Mouse (Mus musculus) megakaryocyte progenitor cell, adult 5-6 weeks (primary cell): ENCODE data around the gene Podn. TPM values are rescaled to one million over a fixed set of nuclear protein-coding genes. Genes with fewer than 3 reads are reported as not detected.
"Not testable (repeated sequence)": the region's sequence is repeated elsewhere in the genome, so short reads cannot be mapped to it uniquely, and the experiment has no call there.

Experiments used
- ATAC-seq: replicated peaks from 2 replicates; pipeline ENCODE4 v1.8.0; 2016; ENCODE audit warnings: mild to moderate bottlenecking, moderate TSS enrichment, inconsistent platforms; ENCODE audit not compliant: poor library complexity
- total RNA-seq, 2 experiments: library from RNA; stranded (forward) in 1 of 2; stranded (reverse) in 1 of 2; fragments of 157-497, 149-512 nt in 1 of 2; fragments of 200-1000 nt in 1 of 2; gene quantifications; 2 replicates each; pipeline versions ENCODE4 v1.2.3 to v1.2.4; 2015 to 2017

Podn gene
- total RNA-seq, 2 experiments from 2014 or later: 0.44 TPM; not detected in 1

DNA sequence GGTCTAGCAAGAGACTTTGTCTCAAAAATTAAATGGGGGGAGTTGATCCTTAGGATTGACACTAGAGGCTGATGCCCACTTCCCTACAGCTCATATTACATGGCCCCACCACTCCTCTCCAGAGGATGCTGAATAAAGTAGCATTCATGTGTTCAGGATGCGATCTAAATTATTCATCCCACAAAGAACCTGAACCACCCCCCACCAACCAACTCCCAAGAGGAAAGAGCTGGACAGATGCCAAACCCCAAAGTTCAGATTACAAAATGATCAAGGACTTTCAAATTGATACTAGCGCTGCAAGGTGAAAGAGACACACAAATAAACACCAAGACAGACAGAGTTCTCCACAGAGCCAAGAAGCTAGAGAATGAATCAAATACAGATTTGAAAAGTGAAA lies 16.5 kb downstream of the Podn start:
- no peak for ATAC-seq

DNA sequence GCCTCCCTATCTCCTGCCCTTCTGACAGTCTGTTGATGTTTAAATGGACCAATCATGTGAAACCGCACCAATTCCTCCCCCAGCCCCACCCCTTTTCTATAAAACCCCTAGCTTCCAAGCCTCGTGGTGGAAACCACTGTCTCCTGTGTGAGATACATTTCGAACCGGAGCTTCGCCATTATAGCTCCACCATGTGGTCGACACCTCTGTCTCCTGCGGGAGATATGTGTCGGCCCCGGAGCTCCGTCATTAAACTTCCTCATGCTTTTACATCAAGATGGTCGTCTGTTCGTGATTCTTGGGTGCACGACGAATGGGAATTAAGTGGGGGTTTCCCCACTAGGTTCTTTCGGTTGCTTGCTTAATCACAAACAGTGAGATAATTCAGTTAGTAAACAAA lies 17.1 kb downstream of the Podn start:
- not testable (repeated sequence) for ATAC-seq

DNA sequence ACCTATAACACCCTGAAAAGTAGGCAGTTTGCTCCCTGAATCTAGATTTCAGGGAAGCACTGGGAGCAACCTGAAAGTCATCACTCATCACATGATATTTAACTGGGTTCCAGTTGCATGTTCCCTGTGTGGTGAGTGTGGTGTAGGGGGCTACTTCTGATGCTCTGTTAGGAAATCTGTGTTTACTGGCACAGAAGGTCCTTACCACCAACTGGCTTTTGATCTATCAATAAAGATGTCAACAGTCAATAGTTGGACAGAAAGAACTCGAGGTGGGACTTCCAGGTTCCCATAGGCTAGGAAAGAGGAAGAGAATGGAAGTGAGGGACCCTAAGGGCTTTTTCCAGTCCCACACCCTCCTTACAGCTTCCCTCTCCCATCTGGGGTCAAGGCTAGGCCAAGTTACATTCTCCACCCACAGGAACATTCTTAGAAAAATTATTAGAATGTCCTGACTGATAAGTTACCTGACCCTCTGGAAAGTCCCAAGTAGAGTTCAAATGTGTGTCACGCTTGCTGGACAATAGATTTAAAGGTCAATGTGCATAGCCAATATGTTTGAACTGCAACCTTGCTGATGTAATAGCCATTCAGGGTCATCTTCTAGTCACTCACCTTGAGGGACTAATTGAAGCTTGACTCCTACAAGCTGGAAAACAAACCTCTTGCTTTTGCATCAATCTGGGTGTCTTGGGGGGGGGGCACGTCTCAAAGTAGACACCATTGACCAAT lies 18.9 kb downstream of the Podn start:
- ATAC-seq: no peak

DNA sequence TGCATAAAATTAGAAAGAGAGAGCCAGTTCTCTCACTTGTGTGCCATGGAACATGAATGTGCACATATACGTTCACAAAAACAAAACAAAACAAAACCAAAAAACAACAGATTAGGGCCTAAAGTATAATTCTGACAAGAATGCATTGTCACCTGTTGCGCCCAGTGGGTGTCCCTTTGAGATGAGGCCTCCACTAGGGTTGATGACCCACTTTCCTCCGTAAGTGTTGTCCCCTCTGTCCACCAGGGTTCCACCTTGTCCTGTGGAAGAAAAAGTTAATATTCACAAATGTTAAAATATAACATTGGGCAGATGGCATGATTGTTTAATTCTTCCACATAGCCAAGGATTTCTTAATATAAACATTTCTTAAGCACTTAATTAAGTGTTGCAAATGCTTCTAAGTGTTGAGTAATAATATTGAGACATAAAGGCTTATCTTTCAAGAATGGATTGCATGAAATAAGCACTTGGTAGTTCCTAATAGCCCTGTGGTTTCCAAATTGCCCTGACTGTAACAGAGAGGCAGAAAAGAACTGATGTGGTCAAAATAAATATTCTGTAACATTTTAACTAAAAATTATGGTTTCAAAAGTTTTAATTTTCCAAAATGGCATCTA lies 21.9 kb downstream of the Podn start:
- 0 out of 2 replicates have a peak, but pooled peaks have one; percentile 29 for ATAC-seq

DNA sequence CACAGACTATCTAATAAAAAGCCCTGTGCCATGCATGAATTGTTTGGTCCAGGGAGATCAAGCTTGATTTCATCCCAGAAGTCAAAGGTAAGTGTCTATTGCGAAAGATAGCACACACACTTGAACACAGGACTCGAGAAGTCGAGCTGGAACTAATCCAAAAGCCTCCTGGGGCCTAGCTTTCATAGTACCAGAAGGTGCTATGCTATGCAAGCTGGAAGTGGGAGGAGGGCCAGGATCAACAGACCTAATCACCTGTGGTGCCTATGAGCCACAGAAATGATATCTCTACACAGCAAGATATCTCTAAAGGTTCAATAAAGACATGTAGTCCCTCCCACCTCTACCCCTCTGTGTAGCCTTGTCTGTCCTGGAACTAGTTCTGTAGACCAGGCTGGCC lies 24.2 kb downstream of the Podn start:
- no peak for ATAC-seq

DNA sequence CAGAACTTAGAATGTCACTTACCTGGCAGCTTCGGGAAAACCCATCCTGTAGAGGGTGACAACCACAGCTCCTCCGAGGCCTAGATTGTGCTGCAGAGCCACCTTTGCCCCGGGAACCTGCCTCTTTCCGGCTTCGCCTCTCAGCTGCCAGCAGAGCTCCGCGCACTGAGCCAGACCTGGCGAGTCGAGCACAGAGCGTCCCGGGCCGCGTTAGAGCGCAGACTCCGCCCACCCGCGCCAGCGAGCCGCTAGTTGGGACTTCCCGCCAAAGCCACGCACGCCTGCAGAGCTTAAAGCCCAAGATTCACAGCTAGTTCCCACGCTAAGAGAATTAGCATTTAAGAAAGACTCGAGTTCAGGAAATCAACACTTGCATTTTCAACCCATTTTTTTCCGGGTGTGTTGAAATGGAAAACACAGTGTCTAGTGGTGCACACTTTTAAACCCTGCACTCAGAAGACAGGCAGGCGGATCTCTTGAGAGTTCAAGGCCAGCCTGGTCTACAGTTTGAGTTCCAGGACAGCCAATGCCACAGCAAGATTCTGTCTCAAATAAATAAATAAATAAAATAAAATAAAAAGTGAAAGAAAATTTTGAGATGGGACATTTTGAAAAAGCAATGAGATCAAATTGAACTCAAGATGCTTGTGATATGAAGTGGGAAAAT lies 24.9 kb downstream of the Podn start:
- peak; percentile 99 for ATAC-seq

DNA sequence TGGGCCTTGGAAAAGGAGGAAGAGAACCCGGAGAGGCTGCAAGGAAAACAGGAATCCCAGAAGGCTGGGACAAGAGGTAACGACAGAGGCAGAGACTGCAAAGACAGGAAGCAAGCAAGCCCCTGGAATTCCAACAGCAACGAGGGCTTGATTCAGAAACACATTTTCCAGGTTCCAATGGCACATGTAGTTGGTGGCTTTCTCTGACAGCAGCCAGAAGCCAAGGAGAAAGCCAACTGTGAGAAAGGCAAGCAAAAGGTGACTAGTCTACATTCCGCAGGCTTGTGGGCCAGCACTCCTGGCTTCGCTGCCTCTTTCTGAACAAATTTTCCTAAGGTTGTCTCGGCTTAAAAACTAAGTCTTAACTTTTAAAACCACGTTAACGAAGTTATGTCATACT lies 25.5 kb downstream of the Podn start:
- ATAC-seq: no peak

DNA sequence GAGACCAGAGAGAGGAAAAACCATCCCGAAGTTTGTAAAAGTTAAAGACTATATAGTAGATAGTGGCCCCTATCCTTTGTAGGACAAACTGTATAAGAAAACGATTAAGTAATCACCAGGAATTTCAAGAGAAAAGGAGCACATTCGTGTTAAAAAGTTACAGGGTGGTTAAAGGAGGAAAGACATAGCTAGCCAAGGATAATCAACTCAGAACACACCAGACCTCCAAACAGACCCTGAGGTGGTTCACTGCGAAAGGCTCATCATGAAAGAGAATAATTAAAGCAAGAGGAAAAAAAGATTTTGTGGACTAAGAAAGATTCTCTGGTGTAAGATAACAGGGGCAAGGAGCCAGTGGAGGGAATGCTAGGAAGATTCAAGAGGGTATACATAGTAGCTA lies 26.0 kb downstream of the Podn start:
- no peak for ATAC-seq

DNA sequence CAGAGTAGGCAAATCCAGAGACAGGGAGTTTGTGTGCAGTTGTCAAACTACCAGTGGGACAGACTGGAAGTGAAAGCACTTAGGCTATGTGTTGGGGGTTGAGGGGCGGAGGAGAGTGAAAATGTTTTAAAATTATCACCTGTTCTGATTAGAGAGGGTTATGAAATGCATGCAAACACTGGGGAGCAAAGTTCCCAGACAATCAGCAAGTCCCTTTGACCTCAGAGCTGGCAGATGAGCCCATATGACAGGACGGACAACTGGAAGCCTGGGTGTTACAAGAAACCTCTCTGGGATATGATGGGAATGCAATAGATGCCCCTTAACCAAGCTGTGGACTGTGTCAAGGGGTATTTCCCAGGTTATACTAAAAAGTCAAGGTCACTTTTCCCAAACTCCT lies 28.2 kb downstream of the Podn start:
- no peak for ATAC-seq

DNA sequence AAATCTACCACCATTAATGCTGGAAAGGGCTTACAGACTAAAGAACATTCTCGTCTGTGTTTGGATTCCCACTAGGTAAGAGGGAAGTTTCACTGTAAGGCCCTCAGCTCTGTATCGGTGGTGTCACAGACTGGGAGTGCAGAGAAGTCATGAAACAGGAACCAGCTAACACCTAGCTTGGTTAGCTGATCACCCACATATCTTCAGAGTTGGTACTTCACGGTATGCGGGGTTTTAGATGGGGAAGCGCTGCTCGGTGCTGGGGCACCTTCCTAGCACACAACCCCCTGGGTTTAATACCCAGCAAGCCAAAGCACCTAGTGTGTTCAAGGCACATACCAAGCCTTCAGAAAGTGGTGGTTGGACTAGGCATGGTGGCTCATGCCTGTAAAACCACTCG lies 29.0 kb downstream of the Podn start:
- no peak for ATAC-seq

DNA sequence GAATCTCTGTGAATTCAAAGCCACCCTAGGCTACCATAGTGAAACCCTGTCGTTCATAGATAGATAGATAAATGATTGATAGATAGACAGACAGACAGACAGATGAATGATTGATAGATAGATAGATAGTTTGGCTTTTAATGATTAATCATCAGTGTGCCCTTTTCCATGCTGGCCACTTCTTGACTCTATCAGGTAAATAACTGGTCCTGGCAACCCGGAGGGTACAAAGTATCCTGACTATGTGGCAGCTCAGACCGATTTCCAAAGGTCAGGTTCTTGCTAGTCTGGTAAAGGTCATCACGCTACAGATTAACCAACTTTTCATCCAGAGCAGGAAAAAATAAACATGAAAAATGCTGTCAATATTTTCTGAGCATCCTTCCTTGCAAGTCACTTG lies 29.7 kb downstream of the Podn start:
- ATAC-seq: no peak

DNA sequence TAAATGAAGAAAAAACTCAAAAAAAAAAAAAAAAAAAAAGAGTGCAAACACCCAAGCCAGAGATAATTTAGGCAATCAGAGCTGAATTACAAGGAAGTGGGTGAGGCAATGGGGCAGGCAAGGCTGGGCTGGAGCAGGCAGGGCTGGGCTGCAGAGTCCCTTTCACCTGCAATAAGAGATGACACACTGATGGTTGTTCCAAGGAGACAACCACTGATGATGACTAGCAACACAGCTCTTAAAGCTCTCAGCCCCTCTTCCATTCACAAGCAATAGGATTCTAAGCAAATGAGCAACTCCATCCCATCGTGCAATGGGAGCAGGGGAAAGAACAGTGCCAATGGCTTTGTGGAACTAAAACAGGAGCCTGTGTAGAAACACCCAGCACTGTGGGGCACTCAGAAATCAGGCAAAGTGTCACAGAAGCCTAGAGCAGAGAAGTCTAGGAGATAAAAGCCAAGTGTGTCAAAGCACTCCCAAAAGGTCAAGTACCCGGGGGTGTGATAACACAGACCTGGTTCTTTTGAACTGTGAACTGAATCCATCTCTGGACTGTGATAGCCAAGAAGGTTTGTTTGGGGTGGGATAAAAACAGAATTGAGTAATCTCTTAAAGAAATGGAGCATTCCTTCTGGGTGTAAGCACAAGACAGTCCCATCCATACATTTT lies 30.9 kb downstream of the Podn start:
- peak; percentile 66 for ATAC-seq

DNA sequence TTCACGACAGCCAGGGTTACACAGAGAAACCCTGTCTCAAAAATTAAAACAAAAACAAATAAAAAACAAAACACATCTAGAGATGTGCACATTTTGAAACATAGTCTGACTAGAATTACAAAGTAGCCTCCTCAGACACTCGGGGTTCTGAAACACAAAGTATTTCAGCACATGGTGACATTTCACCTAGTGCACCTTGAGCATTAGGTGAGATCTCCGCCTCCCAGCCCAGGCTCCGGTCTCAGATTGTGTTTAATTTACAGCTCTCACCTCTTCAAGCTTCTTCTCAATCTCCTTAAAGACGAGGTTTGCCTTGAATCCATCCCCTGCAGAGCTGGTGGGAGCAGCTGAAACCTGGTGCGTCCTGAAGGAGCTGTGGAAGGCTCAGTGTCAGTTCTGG lies 32.6 kb downstream of the Podn start:
- ATAC-seq: no peak

DNA sequence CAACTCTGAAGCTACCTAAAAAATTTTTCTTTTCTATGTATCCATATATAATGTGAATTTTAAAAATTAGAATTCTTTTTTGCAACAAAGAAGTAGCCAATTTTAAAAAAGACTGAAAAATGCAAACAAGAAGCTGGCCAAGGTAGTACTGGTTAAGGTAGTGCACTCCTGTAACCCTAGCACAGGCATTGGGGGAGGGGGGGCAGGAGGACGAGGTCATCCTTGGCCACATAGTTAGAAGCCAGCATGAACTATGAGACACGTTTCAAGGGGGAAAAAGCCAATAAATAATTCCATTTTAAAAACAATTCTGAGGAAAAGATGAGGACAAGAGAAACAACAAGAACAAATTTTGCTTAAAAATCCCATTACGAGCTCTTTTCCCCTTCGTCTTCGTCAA lies 33.7 kb downstream of the Podn start:
- ATAC-seq: no peak

DNA sequence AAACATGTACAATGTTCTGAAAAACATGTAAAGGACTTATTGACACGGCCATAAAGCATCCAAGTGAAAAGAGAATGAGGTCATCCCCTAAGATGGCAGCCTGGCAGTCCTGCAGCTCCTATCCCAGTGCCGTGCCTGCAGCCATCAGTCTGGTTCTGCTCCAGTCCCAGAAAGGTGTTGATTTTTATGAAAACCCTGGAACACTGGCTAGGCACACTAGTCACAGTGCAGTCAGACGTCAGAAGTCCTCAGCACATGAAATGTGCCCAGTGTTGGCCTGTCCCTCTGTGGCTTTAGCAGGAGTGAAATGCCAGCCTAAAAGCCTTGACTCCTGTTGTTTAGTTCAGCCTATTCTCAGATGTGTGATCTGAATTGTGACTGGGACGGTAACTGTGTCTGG lies 35.5 kb downstream of the Podn start:
- ATAC-seq: no peak

DNA sequence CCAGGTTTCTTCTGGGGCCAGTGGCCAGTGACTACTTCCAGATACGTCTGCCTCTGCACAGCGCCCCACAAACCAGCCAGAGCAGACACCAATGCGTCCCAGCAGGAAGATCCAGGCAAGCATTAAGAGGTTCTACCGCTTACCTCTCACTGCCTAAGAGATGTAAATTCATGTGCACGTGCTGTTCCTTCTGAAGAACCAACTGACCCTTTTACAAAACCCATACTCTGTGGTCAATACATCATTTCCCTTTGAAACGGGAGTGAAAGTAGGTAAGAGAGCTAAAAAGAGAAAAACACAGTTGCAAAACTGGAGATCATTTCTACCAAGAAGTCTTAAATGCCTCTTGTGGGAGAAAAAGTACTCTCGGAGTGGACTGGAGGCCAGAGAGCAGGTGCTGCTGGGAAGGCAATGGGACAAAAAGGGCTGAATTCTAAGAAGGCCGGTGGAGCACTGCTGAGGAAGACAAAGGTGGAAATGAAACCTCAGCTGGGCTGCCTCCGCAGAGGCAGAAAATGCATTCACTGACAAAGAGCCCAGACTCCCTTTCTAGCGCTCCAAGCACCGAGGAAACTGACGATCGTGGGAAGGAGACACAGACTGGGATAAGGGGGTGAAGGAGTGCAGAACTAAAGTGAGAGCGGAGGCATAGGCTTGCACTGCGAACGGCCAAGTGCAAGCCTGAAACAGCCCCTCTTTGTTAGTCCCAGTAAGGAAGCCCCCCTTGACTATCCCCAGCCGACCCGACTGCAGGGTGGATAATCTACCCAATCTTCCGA lies 36.5 kb downstream of the Podn start:
- ATAC-seq: peak; percentile 37; the same call in 1 of the 2 replicates

DNA sequence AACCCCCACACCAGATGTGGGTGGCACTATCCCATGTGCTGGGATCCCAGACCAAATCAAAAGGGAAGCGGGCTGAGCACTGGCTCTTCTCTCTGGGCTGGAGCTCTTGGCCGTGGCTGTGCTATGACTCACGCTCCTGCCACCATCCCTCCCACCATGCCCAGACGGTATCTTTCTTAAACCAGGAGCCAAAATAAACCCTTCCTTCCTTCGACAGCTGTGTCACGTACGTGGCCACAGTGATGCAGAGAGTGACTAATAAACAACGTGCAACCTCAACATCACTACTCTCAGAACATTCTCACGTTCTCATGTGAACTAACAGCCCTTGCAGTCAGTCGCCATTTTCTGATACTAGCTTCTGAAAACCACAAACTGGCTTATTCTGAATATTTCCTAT lies 38.1 kb downstream of the Podn start:
- ATAC-seq: peak; percentile 52

DNA sequence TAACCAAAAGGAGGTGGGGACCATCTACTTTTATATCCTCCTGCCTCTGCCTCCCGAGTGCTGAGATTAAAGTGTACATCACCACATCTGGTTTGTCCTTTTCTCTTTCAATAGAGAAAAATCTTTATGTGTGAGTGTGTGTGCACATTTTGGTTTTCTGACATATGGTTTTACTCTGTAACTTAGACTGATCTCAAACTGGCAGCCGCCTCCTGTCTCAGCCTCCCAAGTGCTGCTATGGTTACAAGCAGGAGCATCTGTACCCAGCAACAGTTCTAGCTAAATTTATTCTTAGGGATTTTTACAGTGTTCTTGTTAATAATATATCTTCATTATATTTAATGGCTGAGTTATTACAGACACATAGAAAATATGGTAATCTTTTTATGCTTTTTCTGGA lies 39.0 kb downstream of the Podn start:
- ATAC-seq: no peak

DNA sequence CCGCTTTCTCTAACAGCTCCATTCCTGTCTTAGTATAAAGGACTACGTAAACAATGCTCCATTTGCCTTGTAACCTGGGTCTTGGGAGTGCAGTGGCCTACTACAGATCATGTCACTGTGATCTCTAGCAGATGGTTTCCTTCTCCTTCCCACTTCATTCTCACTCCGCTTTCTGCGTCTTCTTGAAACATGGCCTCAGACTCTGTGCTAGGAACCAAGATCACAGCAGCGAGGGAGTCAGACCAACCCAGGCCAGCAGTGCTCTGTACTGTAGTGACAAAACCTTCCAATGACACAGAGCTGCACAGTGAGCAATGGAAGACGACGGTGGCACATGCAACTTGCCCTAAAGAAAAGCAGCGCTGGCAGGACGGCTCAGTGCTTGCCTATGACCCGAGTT lies 40.4 kb downstream of the Podn start:
- ATAC-seq: no peak

DNA sequence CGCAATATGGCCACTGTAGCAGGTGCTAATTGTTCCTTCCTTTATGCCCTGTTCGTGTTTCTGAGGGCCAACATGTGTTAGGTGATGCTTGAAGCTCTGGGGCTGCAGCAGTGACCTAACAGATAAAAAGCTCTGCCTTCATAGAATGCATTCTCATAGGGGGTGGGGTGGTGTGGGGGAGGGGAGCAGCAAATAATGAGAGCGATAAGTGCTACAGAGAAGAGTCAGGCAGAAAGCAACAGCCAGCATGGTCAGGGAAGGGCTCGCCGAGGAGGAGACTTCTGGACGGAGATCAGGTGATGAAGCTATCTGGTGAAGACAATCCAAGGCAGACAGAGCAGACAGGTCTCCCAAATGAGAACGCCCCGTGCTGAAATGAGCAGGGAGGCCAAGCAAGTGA lies 43.6 kb downstream of the Podn start:
- ATAC-seq: no peak

DNA sequence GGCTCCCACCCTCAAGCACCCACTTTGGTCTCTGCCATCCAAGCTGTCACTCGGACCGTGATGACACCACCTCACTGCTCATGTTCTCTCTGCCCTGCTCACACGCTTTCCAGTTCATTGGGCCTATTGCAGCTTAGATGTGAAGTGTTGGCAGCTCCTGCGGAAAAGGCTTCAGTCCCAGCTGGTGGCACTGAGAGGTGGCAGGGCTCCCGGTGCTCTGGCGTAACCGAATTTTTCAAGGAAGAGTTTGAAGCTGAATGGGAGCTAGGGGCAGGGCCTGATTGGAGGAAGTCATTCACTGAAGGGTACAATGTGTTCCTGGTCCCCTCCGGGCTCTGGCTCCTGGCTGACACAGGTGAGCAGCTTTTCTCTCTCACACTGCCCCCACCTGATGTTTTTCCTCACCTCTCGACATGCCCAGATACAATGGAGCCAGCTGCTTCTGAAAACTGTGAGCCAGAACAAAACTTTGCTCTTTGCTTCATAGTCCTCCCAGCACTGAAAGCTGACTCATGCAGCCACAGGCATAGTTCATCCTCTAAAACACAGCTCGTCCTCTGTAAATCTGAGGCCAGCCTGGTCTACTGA lies 44.5 kb downstream of the Podn start:
- ATAC-seq: no peak
